Mouse (Mus musculus): ENCODE measurements at regions not wholly inside any gene's neighbourhood (a gene's known extent, or its start where the extent isn't known, plus 50 kb on each side); places are given as distances from the start of the nearest gene placed in this dataset.

- in situ Hi-C loops (cut with MboI, MseI), result no loop called here
Measured at GRCm38 (mm10) chr13:32544986-32545740, 206.6 kb upstream of the Gmds start.

- in situ Hi-C loops (cut with MboI, MseI), result no loop called here
Measured at GRCm38 (mm10) chr13:32541611-32542010, 203.1 kb upstream of the Gmds start.

GRCm38 (mm10) chr13:32536241-32536640 is 197.7 kb upstream of the Gmds start:
- in situ Hi-C loops (cut with MboI, MseI), result no loop called here

- in situ Hi-C loops (cut with MboI, MseI), result no loop called here
Measured at GRCm38 (mm10) chr13:32535602-32536001, 197.1 kb upstream of the Gmds start.

DNA sequence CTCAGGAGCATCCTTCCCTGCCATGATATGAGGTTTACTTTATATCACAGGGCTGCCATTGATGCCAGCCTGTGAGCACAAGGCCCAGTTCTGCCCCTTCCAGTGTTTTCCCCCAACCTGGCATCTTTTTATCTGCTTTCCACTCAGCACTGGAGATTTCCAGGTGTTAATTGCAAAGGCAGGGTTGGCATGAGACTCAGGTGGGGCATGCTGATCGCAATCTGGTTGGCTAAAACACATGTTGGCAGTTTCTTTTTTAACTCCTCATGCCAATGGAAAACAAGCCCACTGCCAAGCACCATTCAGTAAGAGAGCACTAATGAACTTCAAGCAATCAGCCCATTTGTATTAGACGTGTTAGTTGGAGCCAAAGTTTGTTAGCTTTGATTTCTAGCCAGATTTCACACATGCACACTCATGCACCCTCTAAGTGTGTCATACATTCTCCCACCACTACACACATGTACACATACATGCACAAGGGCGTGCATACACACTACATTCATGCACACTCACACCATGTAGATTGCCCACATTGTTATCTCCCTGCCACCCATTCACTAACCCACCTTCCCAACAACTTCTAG is 192.5 kb upstream of the Gmds start:
- in situ Hi-C loops (cut with MboI, MseI), result no loop called here

- in situ Hi-C loops (cut with MboI, MseI), result no loop called here
Measured at GRCm38 (mm10) chr13:32518611-32519344, 180.2 kb upstream of the Gmds start.

DNA sequence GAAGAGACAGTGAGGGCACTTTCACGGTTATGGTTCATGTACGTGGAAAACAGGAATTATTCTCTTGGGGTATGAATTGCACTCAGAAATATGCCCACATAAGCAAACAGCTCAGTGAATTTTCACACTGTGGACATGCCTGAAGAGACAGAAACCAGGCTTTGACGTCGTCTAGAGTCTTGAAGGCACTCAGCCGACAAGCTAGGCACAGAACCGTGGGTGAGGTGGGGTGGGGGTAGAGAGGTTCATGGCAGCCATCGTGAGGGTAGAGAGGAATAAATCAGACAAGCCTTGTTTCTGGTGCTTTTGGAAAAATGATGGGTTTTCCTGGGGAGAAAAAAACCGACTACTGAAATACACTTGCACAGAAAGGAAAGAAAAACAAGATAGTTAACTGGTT is 179.0 kb upstream of the Gmds start:
- in situ Hi-C loops (cut with MboI, MseI), result no loop called here

GRCm38 (mm10) chr13:32509231-32510023 is 170.9 kb upstream of the Gmds start:
- in situ Hi-C loops (cut with MboI, MseI), result no loop called here

DNA sequence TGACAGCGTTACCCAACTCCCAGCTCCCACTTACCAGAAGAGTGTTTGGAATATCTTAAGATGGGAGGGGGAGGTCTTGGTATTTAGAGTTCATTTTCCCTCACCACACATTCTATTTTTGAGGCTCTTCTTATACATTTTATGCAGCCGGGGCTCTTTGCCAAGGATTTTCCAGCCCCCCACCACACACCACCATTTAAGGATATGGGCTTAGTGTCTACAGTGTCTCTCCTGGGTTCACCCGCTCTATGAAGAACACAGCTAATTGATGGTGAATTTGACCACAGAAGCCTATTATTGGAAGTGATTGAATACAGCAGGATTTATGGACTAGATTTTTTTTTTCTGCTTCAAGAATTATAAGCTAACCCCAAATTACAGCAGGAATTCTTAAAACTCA is 169.9 kb upstream of the Gmds start:
- in situ Hi-C loops (cut with MboI, MseI), result no loop called here

DNA sequence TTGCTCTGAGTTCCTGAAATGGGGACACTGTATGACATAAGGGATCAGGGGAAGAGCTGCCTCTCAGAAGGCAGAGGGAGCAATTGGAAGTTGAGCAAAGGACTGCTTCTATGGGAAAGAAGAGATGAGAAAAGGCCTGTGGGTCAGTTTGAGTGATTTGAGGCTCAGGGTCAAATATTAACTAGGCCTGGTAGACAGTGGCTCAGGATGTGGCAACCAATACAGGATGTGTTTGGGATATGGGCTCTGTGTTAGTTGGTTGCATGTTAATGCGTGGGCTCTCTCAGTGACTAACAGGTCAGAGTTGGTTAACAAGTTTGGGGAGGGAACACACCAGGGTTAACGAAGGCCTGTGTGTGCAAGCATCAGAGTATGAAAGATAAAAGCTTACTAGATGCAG is 169.3 kb upstream of the Gmds start:
- in situ Hi-C loops (cut with MboI, MseI), result no loop called here

- in situ Hi-C loops (cut with MboI, MseI), result no loop called here
Measured at GRCm38 (mm10) chr13:32498205-32498790, 159.8 kb upstream of the Gmds start.

DNA sequence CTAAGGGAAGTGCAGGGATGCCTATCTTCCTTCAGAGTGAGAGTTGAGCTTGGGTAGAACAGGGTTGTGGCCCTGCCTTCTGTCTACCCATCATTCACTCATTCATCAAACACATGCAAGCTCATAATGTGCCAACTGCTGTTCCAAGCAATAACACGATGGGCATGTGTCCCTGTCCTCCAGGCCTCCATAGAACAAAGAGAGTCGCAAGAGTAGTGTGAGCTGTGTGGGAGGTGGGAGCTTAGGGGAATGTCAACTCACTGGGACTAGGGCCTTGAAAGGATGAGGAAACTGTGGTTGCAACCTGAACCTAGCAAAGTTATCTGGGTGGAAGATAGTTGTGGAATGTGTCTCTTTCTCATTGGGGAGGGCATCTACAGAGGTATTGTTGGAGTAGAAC is 157.7 kb upstream of the Gmds start:
- in situ Hi-C loops (cut with MboI, MseI), result no loop called here

DNA sequence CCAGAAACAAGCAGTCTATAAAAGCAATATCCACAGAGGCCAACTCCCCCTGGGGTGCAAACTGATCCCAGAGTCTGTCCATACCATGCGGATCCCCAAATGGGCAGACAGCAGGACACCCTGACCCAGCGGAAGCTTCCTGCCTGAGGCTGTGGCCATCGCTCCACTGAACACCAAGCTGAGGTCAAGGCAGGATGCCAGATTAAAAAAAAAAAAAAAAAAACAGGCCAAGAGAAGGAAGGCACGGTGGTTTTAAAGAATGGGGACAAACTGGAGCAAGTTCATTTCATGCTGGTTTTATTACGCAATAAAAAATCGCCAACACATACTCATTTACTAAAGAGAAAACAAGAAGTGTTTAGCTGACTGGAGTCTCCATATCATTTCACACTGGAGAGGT is 156.5 kb upstream of the Gmds start:
- in situ Hi-C loops (cut with MboI, MseI), result no loop called here

- in situ Hi-C loops (cut with MboI, MseI), result no loop called here
Measured at GRCm38 (mm10) chr13:32493806-32494205, 155.3 kb upstream of the Gmds start.

DNA sequence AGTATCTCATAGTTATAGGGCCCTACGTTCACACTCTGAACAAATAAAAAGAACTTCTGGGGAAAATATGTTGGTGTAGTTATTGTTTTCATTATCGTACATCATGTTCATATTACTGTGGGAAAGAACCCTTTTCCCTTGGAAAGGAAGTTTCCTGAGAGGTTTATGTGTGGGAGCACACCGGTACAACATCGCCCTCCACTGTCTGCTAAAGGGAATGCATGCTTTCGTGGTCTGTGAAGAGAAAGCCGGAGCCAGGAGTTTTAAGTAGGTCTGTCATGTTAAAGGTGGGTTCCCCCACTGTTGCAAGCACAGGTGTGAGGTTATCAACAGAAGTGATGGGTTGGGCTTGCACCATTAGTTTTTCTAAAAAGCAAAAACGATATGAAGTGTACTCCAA is 154.8 kb upstream of the Gmds start:
- in situ Hi-C loops (cut with MboI, MseI), result no loop called here

GRCm38 (mm10) chr13:32492566-32492965 is 154.0 kb upstream of the Gmds start:
- in situ Hi-C loops (cut with MboI, MseI), result no loop called here

GRCm38 (mm10) chr13:32481444-32482058 is 143.0 kb upstream of the Gmds start:
- in situ Hi-C loops (cut with MboI, MseI), result no loop called here

DNA sequence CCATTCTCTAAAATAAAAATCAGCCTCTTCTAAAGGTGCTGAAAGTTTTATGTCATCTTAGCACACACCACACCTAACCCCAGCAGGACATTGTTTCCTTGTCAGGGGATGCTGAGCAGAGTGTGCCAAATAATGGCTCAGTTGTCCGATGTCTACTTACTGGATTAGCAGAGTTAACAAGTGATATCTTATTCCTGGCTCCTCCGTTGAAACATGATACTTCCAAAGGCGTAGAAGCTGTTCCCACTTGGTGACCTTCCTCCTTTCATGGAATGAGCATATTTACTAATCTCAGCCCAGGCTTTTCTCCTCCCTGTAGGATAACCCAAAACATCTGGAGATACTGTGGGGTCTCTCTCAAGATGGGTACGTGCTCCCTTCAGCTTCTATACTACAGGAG is 141.5 kb upstream of the Gmds start:
- in situ Hi-C loops (cut with MboI, MseI), result no loop called here

- in situ Hi-C loops (cut with MboI, MseI), result no loop called here
Measured at GRCm38 (mm10) chr13:32479118-32479818, 140.7 kb upstream of the Gmds start.

DNA sequence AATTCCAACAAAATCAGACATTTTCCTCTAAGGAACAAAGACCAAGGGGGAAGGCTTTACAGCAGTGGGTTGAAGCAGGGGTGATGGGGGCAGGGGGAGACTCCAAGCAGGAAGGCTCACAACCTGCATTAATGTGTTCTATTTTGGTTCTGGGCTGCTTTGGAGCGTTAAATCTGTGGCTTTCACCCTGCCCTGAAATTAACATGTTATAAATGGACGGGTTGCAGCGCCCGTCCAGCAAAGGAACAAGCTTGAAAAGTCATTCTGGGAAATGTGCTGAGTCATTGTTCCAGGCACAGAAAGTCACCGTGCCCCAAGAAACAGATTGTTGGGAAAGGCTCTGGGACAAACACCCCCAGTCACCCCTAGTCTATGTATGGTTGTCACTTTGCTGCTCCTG is 127.2 kb upstream of the Gmds start:
- in situ Hi-C loops (cut with MboI, MseI), result no loop called here

Measured in T-helper 1 cell (primary cell).